Mouse (Mus musculus) MEL (cell line): ENCODE measurements around the gene Ppfibp1. TPM values are rescaled to one million over a fixed set of nuclear protein-coding genes. Genes with fewer than 3 reads are reported as not detected.

Source experiments
- DNase-seq: peaks from one replicate; pipeline ENCODE4 v3.0.0; 2011; ENCODE audit warnings: low read depth, low spot score
- H3K27ac ChIP-seq: 2 replicates; pipeline ENCODE4 v1.5.1; 2012; ENCODE audit warnings: low read depth, mild to moderate bottlenecking, control low read depth, low read length, moderate library complexity; ENCODE audit not compliant: control insufficient read depth
- H3K27me3 ChIP-seq, 2 experiments: fragments of 150-350 bp in 1 of 2; sonication (generic) in 1 of 2; 2 replicates each; pipeline ENCODE4 v1.6.1; 2012; ENCODE audit warnings: low read length in 2 of 2, mild to moderate bottlenecking in 2 of 2, improper control_type of control experiment in 1 of 2, moderate library complexity in 1 of 2; ENCODE audit not compliant: insufficient read depth in 2 of 2, control insufficient read depth in 1 of 2
- H3K36me3 ChIP-seq, 2 experiments: 2 replicates each; pipeline ENCODE4 v1.6.1; 2012 to 2014; ENCODE audit warnings: low read length in 2 of 2, improper control_type of control experiment in 1 of 2, inconsistent platforms in 1 of 2, mild to moderate bottlenecking in 1 of 2; ENCODE audit not compliant: insufficient read depth in 2 of 2, control insufficient read depth in 1 of 2
- H3K4me1 ChIP-seq, 2 experiments: fragments of 150-350 bp in 1 of 2; sonication (generic) in 1 of 2; 2 replicates each; pipeline ENCODE4 v1.6.1; 2012; ENCODE audit warnings: low read length in 2 of 2, improper control_type of control experiment in 1 of 2, mild to moderate bottlenecking in 1 of 2; ENCODE audit not compliant: insufficient read depth in 2 of 2, control insufficient read depth in 1 of 2
- H3K4me3 ChIP-seq, 2 experiments: fragments of 150-350 bp in 1 of 2; sonication (generic) in 1 of 2; 2 replicates each; pipeline ENCODE4 v1.5.1; 2012; ENCODE audit warnings: low read depth in 2 of 2, low read length in 2 of 2, mild to moderate bottlenecking in 2 of 2, moderate library complexity in 2 of 2, control low read depth in 1 of 2, improper control_type of control experiment in 1 of 2; ENCODE audit not compliant: control insufficient read depth in 1 of 2, insufficient read depth in 1 of 2
- H3K79me2 ChIP-seq: 2 replicates; pipeline ENCODE4 v1.6.1; 2012; ENCODE audit warnings: mild to moderate bottlenecking, low read length, moderate library complexity; ENCODE audit not compliant: control insufficient read depth, poor library complexity, insufficient read depth
- H3K9ac ChIP-seq: 2 replicates; pipeline ENCODE4 v1.6.1; 2012; ENCODE audit warnings: low read depth, mild to moderate bottlenecking, control low read depth, low read length, moderate library complexity; ENCODE audit not compliant: control insufficient read depth, poor library complexity, severe bottlenecking
- H3K9me3 ChIP-seq: fragments of 150-350 bp; sonication (generic); replicated peaks from 2 replicates; pipeline ENCODE4 v1.6.1; 2012; ENCODE audit warnings: mild to moderate bottlenecking, low read length, improper control_type of control experiment, moderate library complexity; ENCODE audit not compliant: insufficient read depth
- BHLHE40 ChIP-seq: IDR thresholded peaks from 2 replicates; pipeline ENCODE4 v1.6.1; 2012; ENCODE audit warnings: low read depth, mild to moderate bottlenecking, inconsistent platforms, low read length, improper control_type of control experiment, borderline replicate concordance
- CHD1 ChIP-seq: IDR thresholded peaks from 2 replicates; pipeline ENCODE4 v1.6.1; 2012; ENCODE audit warnings: low read depth, mild to moderate bottlenecking, inconsistent platforms, low read length, improper control_type of control experiment
- CTCF ChIP-seq, 3 experiments: IDR thresholded peaks in 2 of 3; conservative IDR thresholded peaks in 1 of 3; 2 replicates each; pipeline ENCODE4 v1.5.1; 2011 to 2012; ENCODE audit warnings: low read length in 3 of 3, low read depth in 2 of 3, mild to moderate bottlenecking in 2 of 3, improper control_type of control experiment in 1 of 3, inconsistent platforms in 1 of 3, mixed read lengths in 1 of 3, moderate library complexity in 1 of 3; ENCODE audit not compliant: control insufficient read depth in 1 of 3, insufficient read depth in 1 of 3, poor library complexity in 1 of 3, severe bottlenecking in 1 of 3
- ELF1 ChIP-seq: IDR thresholded peaks from 2 replicates; pipeline ENCODE4 v1.6.1; 2014; ENCODE audit warnings: low read depth, mild to moderate bottlenecking, inconsistent platforms, low read length, improper control_type of control experiment, moderate library complexity
- EP300 ChIP-seq, 2 experiments: IDR thresholded peaks; 2 replicates each; pipeline ENCODE4 v1.6.1; 2011; ENCODE audit warnings: improper control_type of control experiment in 2 of 2, low read length in 2 of 2, low read depth in 1 of 2, mild to moderate bottlenecking in 1 of 2
- ETS1 ChIP-seq: IDR thresholded peaks from 2 replicates; pipeline ENCODE4 v1.6.1; 2012; ENCODE audit warnings: low read depth, mild to moderate bottlenecking, inconsistent platforms, low read length, improper control_type of control experiment, moderate library complexity
- GABPA ChIP-seq: IDR thresholded peaks from 2 replicates; pipeline ENCODE4 v1.6.1; 2012; ENCODE audit warnings: low read depth, mild to moderate bottlenecking, inconsistent platforms, low read length, improper control_type of control experiment, moderate library complexity
- GATA1 ChIP-seq: IDR thresholded peaks from 2 replicates; pipeline ENCODE4 v1.6.1; 2011; ENCODE audit warnings: low read depth, low read length, improper control_type of control experiment
- HCFC1 ChIP-seq: IDR thresholded peaks from 2 replicates; pipeline ENCODE4 v1.6.1; 2012; ENCODE audit warnings: low read depth, mild to moderate bottlenecking, inconsistent platforms, low read length, improper control_type of control experiment, moderate library complexity
- MEF2A ChIP-seq: IDR thresholded peaks from 2 replicates; pipeline ENCODE4 v1.6.1; 2014; ENCODE audit warnings: low read depth, mild to moderate bottlenecking, inconsistent platforms, low read length, improper control_type of control experiment; ENCODE audit not compliant: poor library complexity, insufficient replicate concordance, severe bottlenecking; ENCODE audit errors: extremely low read depth
- MXI1 ChIP-seq: IDR thresholded peaks from 2 replicates; pipeline ENCODE4 v1.6.1; 2011; ENCODE audit warnings: mild to moderate bottlenecking, low read depth, low read length, improper control_type of control experiment
- MYB ChIP-seq: IDR thresholded peaks from 2 replicates; pipeline ENCODE4 v1.6.1; 2011; ENCODE audit warnings: mild to moderate bottlenecking, low read depth, low read length, improper control_type of control experiment
- NELFE ChIP-seq: IDR thresholded peaks from 2 replicates; pipeline ENCODE4 v1.6.1; 2011; ENCODE audit warnings: low read depth, low read length, improper control_type of control experiment
- NRF1 ChIP-seq: IDR thresholded peaks from 2 replicates; pipeline ENCODE4 v1.6.1; 2014; ENCODE audit warnings: low read depth, mild to moderate bottlenecking, inconsistent platforms, low read length, improper control_type of control experiment, moderate library complexity; ENCODE audit not compliant: poor library complexity, insufficient read depth, severe bottlenecking
- POLR2A ChIP-seq, 2 experiments: IDR thresholded peaks; 2 replicates each; pipeline ENCODE4 v1.6.1; 2011 to 2012; ENCODE audit warnings: low read length in 2 of 2, mild to moderate bottlenecking in 2 of 2, control low read depth in 1 of 2, improper control_type of control experiment in 1 of 2, low read depth in 1 of 2, moderate library complexity in 1 of 2; ENCODE audit not compliant: control insufficient read depth in 1 of 2, insufficient read depth in 1 of 2, poor library complexity in 1 of 2
- POLR2AphosphoS2 ChIP-seq: IDR thresholded peaks from 2 replicates; pipeline ENCODE4 v1.6.1; 2011; ENCODE audit warnings: low read length, improper control_type of control experiment
- POLR2AphosphoS5 ChIP-seq: IDR thresholded peaks from 2 replicates; pipeline ENCODE4 v1.6.1; 2012; ENCODE audit warnings: low read depth, borderline replicate concordance, mild to moderate bottlenecking, inconsistent platforms, low read length, moderate library complexity, mixed read lengths
- RCOR1 ChIP-seq: IDR thresholded peaks from 2 replicates; pipeline ENCODE4 v1.6.1; 2012; ENCODE audit warnings: low read depth, mild to moderate bottlenecking, inconsistent platforms, low read length, improper control_type of control experiment
- SIN3A ChIP-seq: IDR thresholded peaks from 2 replicates; pipeline ENCODE4 v1.6.1; 2012; ENCODE audit warnings: low read length, improper control_type of control experiment, inconsistent platforms
- SMC3 ChIP-seq: IDR thresholded peaks from 2 replicates; pipeline ENCODE4 v1.6.1; 2011; ENCODE audit warnings: low read depth, low read length, improper control_type of control experiment
- TCF12 ChIP-seq: IDR thresholded peaks from 2 replicates; pipeline ENCODE4 v1.6.1; 2014; ENCODE audit warnings: low read depth, mild to moderate bottlenecking, inconsistent platforms, low read length, improper control_type of control experiment, moderate library complexity
- USF1 ChIP-seq: IDR thresholded peaks from 2 replicates; pipeline ENCODE4 v1.6.1; 2014; ENCODE audit warnings: low read depth, mild to moderate bottlenecking, inconsistent platforms, low read length, improper control_type of control experiment, moderate library complexity
- ZKSCAN1 ChIP-seq: IDR thresholded peaks from 2 replicates; pipeline ENCODE4 v1.6.1; 2012; ENCODE audit warnings: low read depth, mild to moderate bottlenecking, inconsistent platforms, low read length, improper control_type of control experiment, moderate library complexity
- ZMIZ1 ChIP-seq: IDR thresholded peaks from 2 replicates; pipeline ENCODE4 v1.6.1; 2012; ENCODE audit warnings: low read depth, mild to moderate bottlenecking, inconsistent platforms, low read length, improper control_type of control experiment, moderate library complexity
- polyA plus RNA-seq, 2 experiments: library from polyadenylated mRNA; stranded (reverse) in 1 of 2; unstranded in 1 of 2; fragments of >175 nt in 1 of 2; fragments of >200 nt in 1 of 2; gene quantifications; 2 replicates each; pipeline versions ENCODE4 v1.2.1 to v1.2.4; 2012; ENCODE audit warnings: low replicate concordance in 2 of 2, low read depth in 1 of 2; ENCODE audit not compliant: insufficient read length in 2 of 2, insufficient read depth in 1 of 2, missing spikeins in 1 of 2
- total RNA-seq: library from RNA; depleted of rRNA; stranded (reverse); fragments of 300-350 nt; gene quantifications from 2 replicates; pipeline ENCODE4 v1.2.3, GENCODE M21; 2012

Ppfibp1 gene
- total and polyA plus RNA-seq, 3 experiments, result 12.2 to 14.6 TPM; not detected in 1

GRCm38 (mm10) chr6:146999302-146999701 lies 111.0 kb downstream of the Ppfibp1 start:
- Histone ChIP-seq H3K4me3 (no peak overlapping the region), H3K4me1 (no peaks in the 10 kb centered on the region), H3K9me3 (no peaks in the 10 kb centered on the region)
- no peak for TF ChIP-seq ELF1
- no peak for TF ChIP-seq POLR2AphosphoS2
- no peak for TF ChIP-seq POLR2A (IDR thresholded peaks at IDR 0.05; ENCODE audit: control insufficient read depth in 1 of 2, insufficient read depth in 1 of 2, low read depth in 1 of 2, low read length in 2 of 2, poor library complexity in 1 of 2)
- no peak for TF ChIP-seq HCFC1
- TF ChIP-seq RCOR1, result no peak
- TF ChIP-seq TCF12, result no peak
- TF ChIP-seq ETS1, result no peak
- no peak for TF ChIP-seq NRF1
- no peak for TF ChIP-seq MEF2A
- TF ChIP-seq BHLHE40, result no peak
- no peak for TF ChIP-seq GABPA
- no peak for TF ChIP-seq MXI1
- no peak for TF ChIP-seq EP300 (IDR thresholded peaks at IDR 0.05; ENCODE audit: low read depth in 1 of 2, low read length in 2 of 2)
- TF ChIP-seq SIN3A, result no peak
- TF ChIP-seq NELFE, result no peak
- no peak for TF ChIP-seq ZMIZ1
- TF ChIP-seq MYB, result no peak
- TF ChIP-seq, all 39 proteins: peak for 0
- no peaks in the 10 kb centered on the region for H3K36me3 ChIP-seq
- no peak overlapping the region for H3K27ac ChIP-seq
- no peak overlapping the region for H3K9ac ChIP-seq
- H3K27me3 ChIP-seq, result no peaks in the 10 kb centered on the region
- no peaks in the 10 kb centered on the region for H3K79me2 ChIP-seq
- no peak for DNase-seq

GRCm38 (mm10) chr6:146999755-147000154 lies 111.5 kb downstream of the Ppfibp1 start:
- TF ChIP-seq BHLHE40 (no peak), ETS1 (no peak), TCF12 (no peak), EP300 (IDR thresholded peaks at IDR 0.05; ENCODE audit: low read depth in 1 of 2, low read length in 2 of 2) (no peak), RCOR1 (no peak), CTCF (IDR thresholded peaks at IDR 0.05 in 2 of 3, conservative IDR thresholded peaks at IDR 0.05 in 1 of 3; ENCODE audit: control insufficient read depth in 1 of 3, insufficient read depth in 1 of 3, low read depth in 2 of 3, low read length in 3 of 3, poor library complexity in 1 of 3, severe bottlenecking in 1 of 3) (no peak), MEF2A (no peak), MXI1 (no peak), ZKSCAN1 (no peak), USF1 (no peak), CHD1 (no peak), ELF1 (no peak), NRF1 (no peak), NELFE (no peak), GATA1 (no peak), SMC3 (no peak), POLR2AphosphoS5 (no peak)
- no peaks in the 10 kb centered on the region for H3K36me3 ChIP-seq

More at GRCm38 (mm10) chr6:146999755-147000154, 111.5 kb downstream of the Ppfibp1 start:
- Histone ChIP-seq H3K27me3 (no peaks in the 10 kb centered on the region), H3K79me2 (no peaks in the 10 kb centered on the region), H3K27ac (no peak overlapping the region), H3K9ac (no peak overlapping the region), H3K4me1 (no peaks in the 10 kb centered on the region), H3K9me3 (no peaks in the 10 kb centered on the region), H3K4me3 (no peak overlapping the region)
- DNase-seq, result no peak
